Mouse (Mus musculus): ENCODE data around the gene Ypel4.

GRCm38 (mm10) chr2:84775241-84775640, 41.4 kb downstream of the Ypel4 start, which contains the start of gene Serping1:
- TF ChIP-seq CTCF (IDR thresholded peaks at IDR 0.05; ENCODE audit: control insufficient read depth, insufficient read depth, insufficient replicate concordance, low read depth, low read length) (no peak), POLR2A (IDR thresholded peaks at IDR 0.05; ENCODE audit: control insufficient read depth, low read depth, low read length) (no peak)

All from testis, adult 2 months (tissue).